ENCODE assay signal across 8 mouse cellular contexts in genomic region chr3:108283781-108284601, GRCm38 (mm10). TPM values are rescaled to one million over a fixed set of nuclear protein-coding genes. Genes with fewer than 3 reads are reported as not detected.
DNase-seq lines count a peak whose midpoint lies in the region; ATAC-seq and TF ChIP-seq lines count a peak whose summit lies in the region.

Gene Sort1, plus strand, starts transcription at chr3:108284082.

- peak within 1 kb of the TSS; percentile 81 for H3K27ac ChIP-seq in MEL (ENCODE audit: control insufficient read depth, low read depth, low read length)
- H3K27ac ChIP-seq in cerebellum, adult 2 months (ENCODE audit: insufficient read depth, low read length), result peak within 1 kb of the TSS; percentile 22; the same call in 1 of the 2 replicates
- H3K27ac ChIP-seq in lung, embryonic 15.5 days, result peak within 1 kb of the TSS; percentile 94

- peak; percentile 54 to 65; a peak in 2 of 4 replicates for TF ChIP-seq POLR2A in MEL (IDR thresholded peaks at IDR 0.05; ENCODE audit: control insufficient read depth in 1 of 2, insufficient read depth in 1 of 2, low read depth in 1 of 2, low read length in 2 of 2, poor library complexity in 1 of 2)
- 0 out of 2 replicates have a peak, but pooled peaks have one; percentile 18 for TF ChIP-seq POLR2A in cerebellum, adult 2 months (IDR thresholded peaks at IDR 0.05; ENCODE audit: borderline replicate concordance, insufficient read depth, low read length)

- H3K9me3 ChIP-seq in MEL (replicated peaks; ENCODE audit: insufficient read depth, low read length), result no peaks in the 10 kb centered on the region
- no peaks in the 10 kb centered on the region for H3K9me3 ChIP-seq in lung, embryonic 15.5 days

- TF ChIP-seq CTCF in MEL (IDR thresholded peaks at IDR 0.05 in 2 of 3, conservative IDR thresholded peaks at IDR 0.05 in 1 of 3; ENCODE audit: control insufficient read depth in 1 of 3, insufficient read depth in 1 of 3, low read depth in 2 of 3, low read length in 3 of 3, poor library complexity in 1 of 3, severe bottlenecking in 1 of 3), result no peak
- TF ChIP-seq CTCF in cerebellum, adult 2 months (IDR thresholded peaks at IDR 0.05; ENCODE audit: borderline replicate concordance, insufficient read depth, low read depth, low read length), result no peak

- peaks cover 0 to 3% of the 10 kb centered on the region in 2 experiments; a peak in 1 of 4 replicates for H3K36me3 ChIP-seq in MEL (ENCODE audit: control insufficient read depth in 1 of 2, insufficient read depth in 2 of 2, low read length in 2 of 2)
- H3K36me3 ChIP-seq in lung, embryonic 15.5 days, result peaks cover 5% of the 10 kb centered on the region; the same call in 1 of the 2 replicates

- TF ChIP-seq RAD21 in MEL (IDR thresholded peaks at IDR 0.05; ENCODE audit: low read depth, low read length), result no peak

- H3K9ac ChIP-seq in MEL (ENCODE audit: control insufficient read depth, low read depth, low read length, poor library complexity, severe bottlenecking), result peak within 1 kb of the TSS; percentile 81
- peak within 1 kb of the TSS; percentile 79 for H3K9ac ChIP-seq in lung, embryonic 15.5 days

- peak within 1 kb of the TSS; percentile 89 for H3K4me2 ChIP-seq in lung, embryonic 15.5 days

- DNase-seq in MEL (ENCODE audit: low read depth, low spot score), result peak; percentile 94
- DNase-seq in cerebellum, adult 2 months, result peak; percentile 83 to 87
- peak; percentile 94 for DNase-seq in forelimb bud, embryonic 11.5 days (ENCODE audit: low read depth, low spot score)
- DNase-seq in heart, postnatal 4 days, result peak; percentile 90
- DNase-seq in layer of hippocampus, adult 8-10 months (ENCODE audit: low spot score in 2 of 2), result peak; percentile 89 to 92
- peak; percentile 61 for DNase-seq in ovary, postnatal 10 days (ENCODE audit: low spot score)
- DNase-seq in thymus, postnatal 0 days (ENCODE audit: low spot score), result peak; percentile 91

- WGBS in cerebellum, adult 2 months, result 1% methylated on average over 104 of the region's 109 CpGs
- WGBS in lung, embryonic 15.5 days, result under 1% methylated on average over 86 of the region's 109 CpGs

- TF ChIP-seq EP300 in MEL (IDR thresholded peaks at IDR 0.05; ENCODE audit: low read depth in 1 of 2, low read length in 2 of 2), result no peak

- H3K27me3 ChIP-seq in MEL (ENCODE audit: control insufficient read depth in 1 of 2, insufficient read depth in 2 of 2, low read length in 2 of 2), result no peaks in the 10 kb centered on the region
- no peaks in the 10 kb centered on the region for H3K27me3 ChIP-seq in cerebellum, adult 2 months (ENCODE audit: control insufficient read depth, insufficient read depth, low read length)
- no peaks in the 10 kb centered on the region for H3K27me3 ChIP-seq in lung, embryonic 15.5 days

- H3K79me2 ChIP-seq in MEL (ENCODE audit: control insufficient read depth, insufficient read depth, low read length, poor library complexity), result peaks cover 1% of the 10 kb centered on the region; the same call in 1 of the 2 replicates

- peaks cover 0 to 4% of the 10 kb centered on the region in 2 experiments; a peak in 1 of 4 replicates for H3K4me1 ChIP-seq in MEL (ENCODE audit: control insufficient read depth in 1 of 2, insufficient read depth in 2 of 2, low read length in 2 of 2)
- peaks cover 16% of the 10 kb centered on the region for H3K4me1 ChIP-seq in cerebellum, adult 2 months (ENCODE audit: control insufficient read depth, insufficient read depth, low read length)
- H3K4me1 ChIP-seq in lung, embryonic 15.5 days, result peaks cover 52% of the 10 kb centered on the region

- H3K4me3 ChIP-seq in MEL (ENCODE audit: control insufficient read depth in 1 of 2, insufficient read depth in 1 of 2, low read depth in 2 of 2, low read length in 2 of 2), result peak within 1 kb of the TSS; percentile 75 to 82
- peak within 1 kb of the TSS; percentile 84 for H3K4me3 ChIP-seq in cerebellum, adult 2 months (replicated peaks; ENCODE audit: insufficient read depth, low read depth, low read length)
- peak within 1 kb of the TSS; percentile 89 for H3K4me3 ChIP-seq in lung, embryonic 15.5 days

- peak; percentile 98 for ATAC-seq in lung, embryonic 15.5 days (ENCODE audit: borderline replicate concordance, extremely low read depth, low FRiP score, low TSS enrichment)

TF ChIP-seq in MEL, 35 proteins besides CTCF, POLR2A, EP300 and RAD21:
- TF ChIP-seq POLR2AphosphoS5 (IDR thresholded peaks at IDR 0.05; ENCODE audit: borderline replicate concordance, low read depth, low read length) (no peak), ETS1 (IDR thresholded peaks at IDR 0.05; ENCODE audit: low read depth, low read length) (0 out of 2 replicates have a peak, but pooled peaks have one; percentile 11), BHLHE40 (IDR thresholded peaks at IDR 0.05; ENCODE audit: borderline replicate concordance, low read depth, low read length) (no peak), MAFK (IDR thresholded peaks at IDR 0.05; ENCODE audit: borderline replicate concordance, low read depth, low read length) (no peak), TCF12 (IDR thresholded peaks at IDR 0.05; ENCODE audit: low read depth, low read length) (no peak; the same call in 1 of the 2 replicates), ELF1 (IDR thresholded peaks at IDR 0.05; ENCODE audit: low read depth, low read length) (no peak), USF2 (IDR thresholded peaks at IDR 0.05; ENCODE audit: borderline replicate concordance in 1 of 2, insufficient read depth in 1 of 2, low read depth in 1 of 2, low read length in 2 of 2) (no peak), NELFE (IDR thresholded peaks at IDR 0.05; ENCODE audit: low read depth, low read length) (peak; percentile 50), MAZ (IDR thresholded peaks at IDR 0.05; ENCODE audit: low read depth, low read length) (peak; percentile 39; the same call in 1 of the 2 replicates), RCOR1 (IDR thresholded peaks at IDR 0.05; ENCODE audit: low read depth, low read length) (no peak), USF1 (IDR thresholded peaks at IDR 0.05; ENCODE audit: low read depth, low read length) (no peak), SMC3 (IDR thresholded peaks at IDR 0.05; ENCODE audit: low read depth, low read length) (no peak), POLR2AphosphoS2 (IDR thresholded peaks at IDR 0.05; ENCODE audit: low read length) (no peak), MXI1 (IDR thresholded peaks at IDR 0.05; ENCODE audit: low read depth, low read length) (no peak), ZC3H11A (IDR thresholded peaks at IDR 0.05; ENCODE audit: low read depth, low read length) (no peak), TAL1 (IDR thresholded peaks at IDR 0.05; ENCODE audit: low read length) (no peak), E2F4 (IDR thresholded peaks at IDR 0.05; ENCODE audit: borderline replicate concordance, low read depth, low read length) (no peak), CHD1 (IDR thresholded peaks at IDR 0.05; ENCODE audit: low read depth, low read length) (no peak), CHD2 (IDR thresholded peaks at IDR 0.05; ENCODE audit: low read length) (peak; percentile 40), GABPA (IDR thresholded peaks at IDR 0.05; ENCODE audit: low read depth, low read length) (no peak), ZMIZ1 (IDR thresholded peaks at IDR 0.05; ENCODE audit: low read depth, low read length) (0 out of 2 replicates have a peak, but pooled peaks have one; percentile 50), SIN3A (IDR thresholded peaks at IDR 0.05; ENCODE audit: low read length) (peak; percentile 64; the same call in 1 of the 2 replicates), NRF1 (IDR thresholded peaks at IDR 0.05; ENCODE audit: insufficient read depth, low read depth, low read length, poor library complexity, severe bottlenecking) (peak; percentile 57), ZNF384 (IDR thresholded peaks at IDR 0.05; ENCODE audit: low read depth, low read length) (no peak), GATA1 (IDR thresholded peaks at IDR 0.05; ENCODE audit: low read depth, low read length) (no peak), UBTF (IDR thresholded peaks at IDR 0.05; ENCODE audit: borderline replicate concordance, insufficient read depth, low read depth, low read length) (no peak), JUND (IDR thresholded peaks at IDR 0.05; ENCODE audit: low read depth, low read length) (no peak), MYC (IDR thresholded peaks at IDR 0.05; ENCODE audit: low read depth, low read length) (no peak), MAX (IDR thresholded peaks at IDR 0.05; ENCODE audit: low read length) (peak; percentile 46; the same call in 1 of the 2 replicates), MYB (IDR thresholded peaks at IDR 0.05; ENCODE audit: low read depth, low read length) (no peak), KAT2A (conservative IDR thresholded peaks at IDR 0.05; ENCODE audit: low read depth, low read length) (no peak; the same call in 1 of the 2 replicates), TBP (IDR thresholded peaks at IDR 0.05; ENCODE audit: low read depth, low read length) (no peak), ZKSCAN1 (IDR thresholded peaks at IDR 0.05; ENCODE audit: low read depth, low read length) (no peak), MEF2A (IDR thresholded peaks at IDR 0.05; ENCODE audit: extremely low read depth, insufficient replicate concordance, low read depth, low read length, poor library complexity, severe bottlenecking) (no peak), HCFC1 (IDR thresholded peaks at IDR 0.05; ENCODE audit: low read depth, low read length) (peak; percentile 77)

RNA-seq across cellular contexts. Expression of gene Sort1, which starts in this region (rescaled TPM):
- total RNA-seq in MEL (2012; rRNA removed), result 10.2 and 12.3 TPM in 2 replicates
- polyA plus RNA-seq in MEL (2012; ENCODE audit: insufficient read depth in 1 of 2, insufficient read length in 2 of 2, low read depth in 1 of 2, low replicate concordance in 2 of 2, missing spikeins in 1 of 2), result 10 to 100 TPM; 22.7 to 28.3 TPM
- polyA plus RNA-seq in cerebellum, adult 2 months (2012; rRNA removed), result 88.7 and 94.4 TPM in 2 replicates
- 10 to 100 TPM; 28.9 to 32.3 TPM for total RNA-seq in heart, postnatal 4 days (2021)
- total RNA-seq in layer of hippocampus, adult 8-10 months (2022), result 100 to 1,000 TPM; 329 to 381 (median 353) TPM
- polyA plus RNA-seq in lung, embryonic 15.5 days (2015; fragmentation: Nextera tagmentation; extraction: Ambion mirVana), result 24.8 and 28.0 TPM in 2 replicates
- 2.7 and 2.9 TPM in 2 replicates for polyA plus RNA-seq in thymus, postnatal 0 days (2015; fragmentation: Nextera tagmentation; extraction: Ambion mirVana)

Comparison
In these comparisons a context has a peak if more than half of its experiments do, and no peak if none do; other contexts are left out.
1. Peak in every context shown above with its lines: DNase-seq, ATAC-seq, H3K4me3 ChIP-seq and H3K27ac ChIP-seq.
2. RNA of gene Sort1 (total RNA-seq): 329 to 381 TPM in layer of hippocampus, adult 8-10 months; 28.9 to 32.3 TPM in heart, postnatal 4 days and 10.2 to 12.3 TPM in MEL; every median in the first group is over 4 times any median in the second.
3. H3K27ac ChIP-seq: peak in every context shown above with its lines; median percentile 94 in lung, embryonic 15.5 days; 81 in MEL; 22 in cerebellum, adult 2 months.